Mouse (Mus musculus) thymus, postnatal 14 days (tissue): ENCODE results near the gene Nsg2.
A peak's percentile ranks its signal among the peaks of the same experiment; 100 is the strongest.

Experiments used
- DNase-seq: peaks from one replicate; pipeline ENCODE4 v3.0.0; 2021

The Nsg2 gene

GRCm38 (mm10) chr11:32087779-32088442 is 87.6 kb downstream of the Nsg2 start:
- no peak for DNase-seq

DNA sequence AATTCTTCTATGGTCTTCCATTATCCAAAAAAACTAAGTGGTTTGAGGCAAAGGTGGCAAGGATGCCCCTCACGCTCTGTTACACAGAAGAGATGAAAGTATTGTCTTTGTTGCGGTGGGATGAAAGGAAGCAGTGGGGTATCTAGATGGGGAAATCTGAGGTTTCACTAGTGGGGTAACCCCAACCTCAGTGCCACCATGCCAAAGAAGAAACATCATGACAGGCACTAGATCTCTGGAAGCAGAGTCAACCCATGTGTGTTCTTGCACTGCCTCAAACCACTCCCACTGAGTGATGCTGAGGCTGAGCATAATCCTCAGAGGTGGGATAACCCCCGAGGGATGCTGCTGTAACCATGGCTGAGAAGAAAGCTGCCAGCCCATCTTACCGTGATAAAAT is 95.5 kb downstream of the Nsg2 start:
- no peak for DNase-seq

DNA sequence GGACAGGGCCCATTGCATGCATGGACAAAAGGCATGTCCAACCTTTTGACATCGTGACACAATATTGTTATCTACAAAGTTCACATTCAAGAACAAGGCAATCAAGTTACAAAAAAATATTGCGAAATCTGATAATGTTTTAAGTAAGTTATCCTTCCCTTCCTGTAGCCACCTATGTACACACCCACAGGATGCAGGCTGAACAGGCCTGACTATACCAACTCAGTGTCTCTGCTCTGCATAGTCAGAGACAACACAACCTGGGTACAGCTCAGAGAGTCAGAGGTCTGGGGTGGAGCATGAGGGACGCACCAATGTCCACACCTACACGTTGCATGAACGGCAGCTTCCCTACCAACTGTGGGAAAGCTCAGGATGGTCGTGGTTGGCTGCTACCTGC is 96.1 kb downstream of the Nsg2 start:
- DNase-seq = no peak

DNA sequence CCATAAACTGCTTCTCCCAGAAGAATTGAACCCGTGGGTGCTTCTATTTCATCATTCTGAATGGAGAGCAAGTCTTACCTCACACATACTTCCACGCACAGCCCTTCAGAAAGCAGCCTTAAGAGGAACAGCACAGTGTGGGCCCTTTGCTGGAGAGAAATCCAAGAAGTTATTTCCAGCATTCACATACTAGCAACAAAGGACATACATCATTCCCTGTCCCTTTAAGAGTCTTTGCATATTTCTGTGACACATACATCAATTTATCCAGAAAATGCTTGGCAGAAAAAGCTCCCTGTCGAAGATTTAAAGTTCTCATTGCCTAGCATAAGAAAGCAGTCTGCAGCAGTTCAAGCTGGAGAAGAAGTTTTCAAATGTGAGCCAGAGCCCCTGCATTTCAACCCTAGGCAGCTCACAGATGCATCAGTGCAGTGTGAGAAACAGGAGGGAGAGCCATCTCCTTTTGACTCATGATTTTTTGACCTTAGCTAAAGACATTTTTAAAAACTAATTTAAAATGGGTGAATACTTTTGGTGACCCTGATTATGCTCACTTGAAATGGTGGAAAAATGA is 100.9 kb downstream of the Nsg2 start:
- DNase-seq = no peak

DNA sequence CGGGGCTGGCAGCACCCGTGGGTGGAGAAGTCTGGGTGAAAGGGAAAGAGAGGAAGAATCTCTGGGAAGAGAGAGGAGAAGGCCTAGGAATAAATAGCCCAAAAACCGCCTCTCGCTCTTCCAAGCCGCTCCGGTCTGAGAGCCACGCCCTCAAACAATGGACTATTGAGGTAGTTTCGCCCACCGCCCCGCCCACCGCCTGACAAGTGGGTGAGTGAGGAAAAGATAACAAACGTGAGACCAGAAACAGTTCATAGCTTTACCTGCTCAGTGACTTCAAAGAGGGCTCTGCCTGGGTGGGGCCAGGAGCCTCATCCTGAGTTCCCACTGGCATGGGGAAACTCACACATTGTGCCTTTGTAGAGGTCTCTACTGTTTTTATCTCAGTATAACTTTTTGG is 102.7 kb downstream of the Nsg2 start:
- peak; percentile 40 for DNase-seq

DNA sequence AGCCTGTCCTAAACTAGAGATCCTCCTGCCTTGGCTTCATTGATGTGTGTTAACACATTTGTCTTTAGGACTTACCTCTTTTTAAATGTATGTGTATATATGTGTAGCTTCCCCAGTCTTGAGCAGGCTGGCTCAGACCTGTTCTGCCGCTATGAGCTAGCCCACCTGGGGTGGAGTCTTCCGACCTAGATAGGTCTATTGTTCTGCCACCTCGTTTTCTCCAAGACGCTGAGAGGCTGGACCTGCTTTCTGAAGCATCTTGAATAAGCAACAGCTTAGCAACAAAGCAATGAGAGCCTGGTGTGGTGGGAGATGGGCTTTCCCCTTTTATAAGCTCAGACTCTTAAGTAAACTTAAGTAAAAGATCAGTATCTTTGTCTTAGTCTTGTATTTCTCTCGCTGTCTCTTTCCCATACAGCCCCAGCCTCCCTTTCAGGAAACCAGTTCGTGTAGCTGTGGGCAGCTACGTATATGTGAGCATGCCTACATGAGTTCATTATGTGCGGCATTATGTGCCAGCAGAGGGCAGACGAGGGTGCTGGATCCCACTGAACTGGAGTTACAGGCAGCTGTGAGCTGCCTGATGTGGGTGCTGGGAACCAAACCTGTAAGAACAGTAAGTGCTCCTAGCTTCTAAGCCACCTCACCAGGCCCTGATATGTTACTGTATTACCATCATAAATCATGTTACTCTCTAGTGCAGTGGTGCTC is 104.3 kb downstream of the Nsg2 start:
- peak; percentile 58 for DNase-seq

DNA sequence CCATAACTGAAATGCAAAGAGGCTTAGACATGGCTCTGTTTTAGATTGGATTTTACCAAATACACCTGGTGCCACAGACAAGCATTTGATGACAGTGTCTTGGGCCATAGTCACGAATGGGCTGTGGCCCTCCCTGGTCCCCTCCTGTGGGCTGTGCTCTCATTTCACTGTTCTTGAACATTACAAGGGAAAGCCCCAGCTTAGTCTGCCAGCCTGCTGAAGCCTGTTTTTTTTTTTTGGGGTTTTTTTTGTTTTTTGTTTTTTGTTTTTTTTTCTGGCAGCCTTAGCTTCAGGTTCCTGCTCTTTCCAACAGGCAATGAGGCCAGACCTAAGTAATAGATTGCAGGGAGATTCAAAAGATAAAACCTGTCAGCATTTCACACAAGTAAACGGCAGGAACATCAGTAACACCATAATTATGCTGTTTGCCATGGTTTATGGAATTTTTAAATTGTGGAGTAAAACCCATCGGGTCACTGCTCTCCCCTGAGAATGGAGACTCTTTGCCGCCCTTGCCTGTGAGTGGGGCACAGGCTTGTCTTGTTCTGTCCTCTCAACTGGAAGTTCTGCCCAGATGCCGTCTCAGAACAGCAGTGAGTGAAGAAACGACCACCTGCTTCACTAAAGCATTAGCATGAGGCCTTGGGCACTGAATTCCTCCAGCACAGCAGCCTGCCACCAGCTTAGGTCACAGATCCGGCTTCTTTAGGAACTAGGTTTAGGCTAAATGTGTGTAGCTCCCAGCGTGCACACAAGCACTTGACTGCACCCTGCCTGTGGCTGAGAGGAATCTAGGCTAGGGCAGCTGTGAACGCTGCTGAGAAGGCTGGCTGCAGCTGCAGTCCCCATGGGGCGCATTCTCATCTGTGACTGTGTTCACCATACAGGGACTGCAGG is 105.7 kb downstream of the Nsg2 start:
- DNase-seq = peak; percentile 83

DNA sequence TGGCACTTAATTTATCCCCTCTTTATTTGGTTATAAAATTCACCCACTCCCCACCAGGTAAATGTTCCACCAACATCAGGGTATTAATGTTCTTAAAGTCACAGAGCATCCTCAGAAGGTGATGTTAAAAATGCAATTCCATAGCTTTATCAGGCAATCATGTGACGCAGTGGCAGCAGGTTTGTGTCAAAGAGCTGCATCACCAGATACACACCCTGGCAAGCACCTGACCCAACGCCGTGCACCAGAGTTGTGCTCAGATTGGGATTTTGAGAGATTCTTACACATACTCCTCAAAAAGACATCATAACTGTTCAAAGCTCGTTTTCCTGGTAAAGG is 106.4 kb downstream of the Nsg2 start:
- no peak for DNase-seq

DNA sequence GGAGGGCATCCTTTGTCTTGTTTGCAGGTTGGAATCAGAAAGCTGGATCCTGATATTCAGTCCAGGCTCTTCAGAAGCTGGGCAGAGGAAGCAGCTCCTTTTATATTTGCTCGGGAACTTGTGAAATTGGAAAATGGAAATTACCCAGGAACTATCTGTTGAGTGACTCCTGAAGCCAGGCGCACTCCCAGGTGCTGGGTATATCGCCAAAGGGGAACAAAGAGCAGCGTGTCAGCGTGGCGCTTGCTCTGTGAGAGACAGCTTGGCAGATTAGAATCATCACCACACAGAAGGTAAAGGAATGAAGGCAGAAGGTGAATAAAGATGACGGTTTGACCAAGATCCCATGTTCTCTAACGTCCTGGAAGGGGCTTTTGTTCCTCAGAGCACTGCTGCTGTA is 108.2 kb downstream of the Nsg2 start:
- DNase-seq = no peak
